Mouse (Mus musculus) spleen, adult 2 months (tissue): ENCODE data around the gene Rras2.

ENCODE experiments used
- CTCF ChIP-seq: fragments of 200-500 bp; IDR thresholded peaks from 2 replicates; pipeline ENCODE4 v1.5.1; 2011; ENCODE audit warnings: mild to moderate bottlenecking, inconsistent platforms; ENCODE audit not compliant: insufficient read depth, insufficient read length, insufficient replicate concordance; ENCODE audit errors: extremely low read depth
- POLR2A ChIP-seq: fragments of 200-500 bp; IDR thresholded peaks from 2 replicates; pipeline ENCODE4 v1.6.1; 2011; ENCODE audit warnings: low read depth, low read length, inconsistent platforms

GRCm38 (mm10) chr7:114133957-114134356, 16.4 kb upstream of the Rras2 start:
- TF ChIP-seq POLR2A (no peak), CTCF (no peak)
